Mouse (Mus musculus) midbrain, embryonic 14.5 days (tissue): Measurements from ENCODE around the gene Atp6v1b1. TPM values are rescaled to one million over a fixed set of nuclear protein-coding genes. Genes with fewer than 3 reads are reported as not detected.

ENCODE experiments used
- ATAC-seq: fragments of 200-750 bp; cut with Nextera tagmentation; 2 replicates; pipeline ENCODE4 v1.8.0; 2017; ENCODE audit warnings: moderate number of reproducible peaks, moderate library complexity; ENCODE audit not compliant: low FRiP score, low TSS enrichment
- DNase-seq: peaks from one replicate; pipeline ENCODE4 v3.0.0-alpha.2; 2015
- H3K27ac ChIP-seq: fragments of 300-500 bp; sonication (generic); replicated peaks from 2 replicates; pipeline ENCODE4 v1.5.1; 2014; ENCODE audit warnings: mild to moderate bottlenecking, low read depth, low read length, moderate library complexity
- H3K27me3 ChIP-seq: fragments of 300-500 bp; sonication (generic); 2 replicates; pipeline ENCODE4 v1.6.1; 2014; ENCODE audit warnings: low read length, control low read depth, mixed read lengths; ENCODE audit not compliant: control insufficient read depth, insufficient read depth
- H3K36me3 ChIP-seq: fragments of 300-500 bp; sonication (generic); 2 replicates; pipeline ENCODE4 v1.6.1; 2014; ENCODE audit warnings: low read length, control low read depth; ENCODE audit not compliant: control insufficient read depth, insufficient read depth
- H3K4me1 ChIP-seq: fragments of 300-500 bp; sonication (generic); 2 replicates; pipeline ENCODE4 v1.6.1; 2014; ENCODE audit warnings: mild to moderate bottlenecking, antibody characterized with exemption, low read length, control low read depth; ENCODE audit not compliant: control insufficient read depth, insufficient read depth
- H3K4me2 ChIP-seq: fragments of 300-500 bp; sonication (generic); 2 replicates; pipeline ENCODE4 v1.6.1; 2014; ENCODE audit warnings: mild to moderate bottlenecking, low read length, moderate library complexity
- H3K4me3 ChIP-seq: fragments of 300-500 bp; sonication (generic); replicated peaks from 2 replicates; pipeline ENCODE4 v1.5.1; 2014; ENCODE audit warnings: low read depth, low read length
- H3K9ac ChIP-seq: fragments of 300-500 bp; sonication (generic); replicated peaks from 2 replicates; pipeline ENCODE4 v1.6.1; 2014; ENCODE audit warnings: mild to moderate bottlenecking, low read length, moderate library complexity
- H3K9me3 ChIP-seq: fragments of 300-500 bp; sonication (generic); 2 replicates; pipeline ENCODE4 v1.6.1; 2016; ENCODE audit warnings: low read length, control low read depth, mixed read lengths; ENCODE audit not compliant: control insufficient read depth
- WGBS: fragments of 180-500 bp; shearing (Covaris S2); extraction: QIAGEN DNeasy Blood & Tissue Kit; methylation state at CpG from one replicate; pipeline ENCODE4 v1.1.7; 2014; 5-methylcytosine and 5-hydroxymethylcytosine counted together
- polyA plus RNA-seq: library from polyadenylated mRNA; unstranded; fragments of >200 nt; fragmentation: Nextera tagmentation; extraction: Ambion mirVana; gene quantifications from 2 replicates; pipeline ENCODE4 v1.2.1, GENCODE M21; 2014

Gene Atp6v1b1
- polyA plus RNA-seq, 1 experiment from 2014 or later, result not detected

- Histone ChIP-seq H3K36me3 (no peaks in the 10 kb centered on the region), H3K27ac (no peak overlapping the region), H3K4me2 (no peak overlapping the region), H3K4me1 (peaks cover 15% of the 10 kb centered on the region), H3K9ac (no peak overlapping the region), H3K4me3 (no peak overlapping the region), H3K9me3 (no peaks in the 10 kb centered on the region), H3K27me3 (peaks cover 89% of the 10 kb centered on the region)
- DNase-seq, result no peak
- WGBS, result 5% methylated on average over 12 of the region's 12 CpGs
- no peak for ATAC-seq
These were observed 29.3 kb upstream of the Atp6v1b1 start for GRCm38 (mm10) chr6:83713271-83714136.

- H3K36me3 ChIP-seq, result no peaks in the 10 kb centered on the region
- no peaks in the 10 kb centered on the region for H3K9me3 ChIP-seq
- H3K9ac ChIP-seq, result no peak overlapping the region
- DNase-seq (no peak), ATAC-seq (no peak)
- H3K4me2 ChIP-seq, result no peak overlapping the region
- no peak overlapping the region for H3K27ac ChIP-seq
- no peak overlapping the region for H3K4me3 ChIP-seq
- 1% methylated on average over 34 of the region's 34 CpGs for WGBS
- peaks cover 89% of the 10 kb centered on the region for H3K27me3 ChIP-seq
- H3K4me1 ChIP-seq, result peaks cover 15% of the 10 kb centered on the region
These were observed 28.3 kb upstream of the Atp6v1b1 start for GRCm38 (mm10) chr6:83714221-83715123.

GRCm38 (mm10) chr6:83715461-83716196, 27.2 kb upstream of the Atp6v1b1 start:
- Histone ChIP-seq H3K9me3 (no peaks in the 10 kb centered on the region), H3K9ac (no peak overlapping the region), H3K36me3 (no peaks in the 10 kb centered on the region), H3K27ac (no peak overlapping the region), H3K27me3 (peaks cover 89% of the 10 kb centered on the region), H3K4me2 (no peak overlapping the region), H3K4me1 (peaks cover 15% of the 10 kb centered on the region), H3K4me3 (no peak overlapping the region)
- 2% methylated on average over 30 of the region's 30 CpGs for WGBS
- ATAC-seq (no peak), DNase-seq (no peak)

- no peak for DNase-seq
- H3K27me3 ChIP-seq, result peaks cover 91% of the 10 kb centered on the region
- 1% methylated on average over 8 of the region's 8 CpGs for WGBS
- no peak overlapping the region for H3K9ac ChIP-seq
- H3K9me3 ChIP-seq, result no peaks in the 10 kb centered on the region
- ATAC-seq, result no peak
- no peak overlapping the region for H3K27ac ChIP-seq
- H3K4me2 ChIP-seq, result no peak overlapping the region
- peaks cover 2% of the 10 kb centered on the region; the same call in 1 of the 2 replicates for H3K4me1 ChIP-seq
- H3K36me3 ChIP-seq, result no peaks in the 10 kb centered on the region
- H3K4me3 ChIP-seq, result no peak overlapping the region
These were observed 25.8 kb upstream of the Atp6v1b1 start for GRCm38 (mm10) chr6:83717026-83717425.

- Histone ChIP-seq H3K9me3 (no peaks in the 10 kb centered on the region), H3K4me3 (no peak overlapping the region), H3K27me3 (peaks cover 59% of the 10 kb centered on the region), H3K9ac (no peak overlapping the region), H3K4me2 (no peak overlapping the region), H3K4me1 (no peaks in the 10 kb centered on the region), H3K36me3 (no peaks in the 10 kb centered on the region), H3K27ac (no peak overlapping the region)
- WGBS, result 25% methylated on average over 6 of the region's 6 CpGs
- DNase-seq (no peak), ATAC-seq (no peak)
These were observed 20.3 kb upstream of the Atp6v1b1 start for GRCm38 (mm10) chr6:83722526-83722925.

- no peak overlapping the region for H3K4me3 ChIP-seq
- ATAC-seq (no peak), DNase-seq (no peak)
- H3K9me3 ChIP-seq, result no peaks in the 10 kb centered on the region
- no peak overlapping the region for H3K4me2 ChIP-seq
- H3K36me3 ChIP-seq, result no peaks in the 10 kb centered on the region
- H3K27ac ChIP-seq, result no peak overlapping the region
- peaks cover 13% of the 10 kb centered on the region for H3K27me3 ChIP-seq
- no peak overlapping the region for H3K9ac ChIP-seq
- H3K4me1 ChIP-seq, result no peaks in the 10 kb centered on the region
- WGBS, result 46% methylated on average over 4 of the region's 4 CpGs
These were observed 15.6 kb upstream of the Atp6v1b1 start for GRCm38 (mm10) chr6:83727178-83727577.

GRCm38 (mm10) chr6:83728488-83728887, 14.3 kb upstream of the Atp6v1b1 start:
- 87% methylated on average over 3 of the region's 3 CpGs for WGBS
- DNase-seq (no peak), ATAC-seq (no peak)
- Histone ChIP-seq H3K4me3 (no peak overlapping the region), H3K4me1 (no peaks in the 10 kb centered on the region), H3K27me3 (peaks cover 3% of the 10 kb centered on the region; the same call in 1 of the 2 replicates), H3K27ac (no peak overlapping the region), H3K9ac (no peak overlapping the region), H3K4me2 (no peak overlapping the region), H3K36me3 (no peaks in the 10 kb centered on the region), H3K9me3 (no peaks in the 10 kb centered on the region)

GRCm38 (mm10) chr6:83729350-83729970, 13.3 kb upstream of the Atp6v1b1 start:
- Histone ChIP-seq H3K36me3 (no peaks in the 10 kb centered on the region), H3K9me3 (no peaks in the 10 kb centered on the region), H3K27ac (no peak overlapping the region), H3K4me2 (no peak overlapping the region), H3K4me3 (no peak overlapping the region), H3K27me3 (no peaks in the 10 kb centered on the region), H3K4me1 (no peaks in the 10 kb centered on the region), H3K9ac (no peak overlapping the region)
- 65% methylated on average over 14 of the region's 14 CpGs for WGBS
- ATAC-seq (no peak), DNase-seq (no peak)
